Mouse (Mus musculus) heart, adult 2 months (tissue): ENCODE results near the gene Hyal1.

Experiments used
- EP300 ChIP-seq: fragments of 200-500 bp; IDR thresholded peaks from 2 replicates; pipeline ENCODE4 v1.6.1; 2011; ENCODE audit warnings: low read depth, low read length, control low read depth; ENCODE audit not compliant: insufficient read depth
- POLR2A ChIP-seq: fragments of 200-500 bp; IDR thresholded peaks from 2 replicates; pipeline ENCODE4 v1.6.1; 2011; ENCODE audit warnings: mild to moderate bottlenecking, low read depth, low read length, control low read depth; ENCODE audit not compliant: insufficient read depth

DNA sequence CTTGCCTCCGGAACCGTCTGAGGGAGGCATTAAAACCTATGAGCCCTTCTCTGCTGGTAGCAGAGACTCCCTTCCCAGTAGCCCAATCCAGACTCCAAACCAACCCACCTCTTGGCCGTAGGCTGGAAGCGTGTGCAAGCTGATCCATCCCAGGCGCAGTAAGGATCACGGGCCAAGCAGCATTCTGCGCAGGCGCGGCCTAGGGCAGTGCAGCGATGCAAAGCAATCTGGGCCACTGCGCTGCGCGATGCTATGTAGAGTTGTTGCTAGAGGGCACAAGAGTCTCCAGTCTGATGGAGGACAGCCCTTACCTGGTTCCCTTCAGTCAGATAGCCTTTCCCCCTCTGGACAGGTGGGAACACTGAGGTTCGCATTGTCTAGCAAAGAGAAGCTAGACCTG, 23.1 kb downstream of the Hyal1 start:
- TF ChIP-seq POLR2A, result no peak
- no peak for TF ChIP-seq EP300
